Mouse (Mus musculus): ENCODE results near the gene Olfr1137. TPM values are rescaled to one million over a fixed set of nuclear protein-coding genes. Genes with fewer than 3 reads are reported as not detected.

Gene Olfr1137
- polyA plus RNA-seq (2017; shearing (Covaris generic)): not detected

DNA sequence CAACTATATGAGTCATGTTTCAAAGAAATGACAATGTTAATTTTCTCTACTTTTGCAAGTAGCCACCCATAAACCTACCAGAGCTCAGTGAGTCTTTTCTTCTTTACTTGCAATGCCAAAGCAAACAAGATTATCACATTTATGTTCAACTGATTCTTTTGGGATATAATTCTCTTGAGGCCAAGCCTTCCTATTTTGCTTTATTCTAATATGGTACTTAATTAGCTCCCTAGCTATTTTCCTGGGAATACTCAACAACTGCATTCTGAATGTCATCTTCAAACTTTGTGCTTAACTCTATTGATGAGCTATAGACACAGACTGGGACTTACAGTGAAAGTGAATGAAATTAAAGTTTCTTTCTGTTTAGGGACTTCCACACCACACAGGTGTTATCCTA, at the start of gene Olfr1137:
TSS of gene Olfr1137 (minus strand) at position 101 of the 400 bp plus-strand sequence.

DNA sequence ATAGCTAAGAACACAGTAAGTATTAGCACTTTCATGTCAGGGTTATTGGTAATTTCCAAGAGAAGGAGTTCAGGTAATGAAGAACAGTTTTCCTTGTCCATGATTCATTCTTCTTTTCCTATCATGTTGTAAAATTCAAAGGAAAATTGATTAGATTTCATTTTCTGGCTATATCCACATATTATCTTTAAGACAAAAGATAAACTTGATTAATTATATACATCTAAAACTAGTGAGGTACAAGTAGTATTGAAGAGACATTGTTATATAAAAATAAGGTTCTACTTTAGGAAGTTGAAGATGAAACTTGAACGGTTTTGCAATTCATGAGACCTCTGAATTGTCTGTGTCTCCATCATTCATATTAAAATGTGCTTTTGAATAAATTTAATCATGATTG, 40.9 kb upstream of the Olfr1137 start, which contains the start of gene Olfr1141:
TSS of gene Olfr1141 (minus strand) at position 101 of the 400 bp plus-strand sequence.

DNA sequence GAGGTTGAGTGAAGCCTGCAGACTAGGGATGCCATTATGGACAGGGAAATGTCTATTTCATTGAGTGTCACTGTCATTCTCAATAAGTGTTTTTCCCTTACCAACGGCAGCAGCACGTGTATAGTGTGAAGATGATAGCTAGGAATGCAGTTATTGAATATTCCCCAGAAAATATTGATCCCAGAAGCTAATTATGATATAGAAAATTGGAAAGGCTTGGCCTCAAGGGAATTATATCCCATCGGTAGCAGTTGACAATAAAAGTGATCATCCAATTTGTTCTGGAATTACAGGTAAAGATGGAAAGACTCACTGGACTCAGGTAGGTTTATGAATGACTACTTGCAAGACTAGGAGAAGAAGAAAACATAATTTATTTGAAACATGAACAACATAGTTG, 30.5 kb upstream of the Olfr1137 start, which contains the start of gene Olfr1140:
TSS of gene Olfr1140 (plus strand) at position 301 of the 400 bp plus-strand sequence.

DNA sequence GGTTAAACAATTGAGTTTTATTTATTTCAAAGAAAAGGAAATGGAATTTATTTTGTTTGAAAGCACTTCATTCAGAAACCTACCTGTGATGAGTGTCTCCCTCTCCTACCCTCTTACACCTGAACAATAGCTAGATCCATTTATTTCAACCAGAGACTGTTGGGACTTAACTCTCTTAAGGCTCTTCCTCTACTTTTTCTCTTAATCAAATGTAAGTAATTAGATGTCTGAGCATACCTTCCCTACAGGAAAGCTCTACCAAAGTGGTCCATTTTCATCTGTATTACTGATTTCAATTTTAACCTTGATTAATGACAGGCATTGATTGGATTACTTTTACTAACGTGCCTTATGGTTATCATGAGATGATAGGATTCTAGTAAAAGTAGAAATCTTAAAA, 26.9 kb upstream of the Olfr1137 start, which contains the start of gene Olfr1138:
TSS of gene Olfr1138 (minus strand) at position 101 of the 400 bp plus-strand sequence.

DNA sequence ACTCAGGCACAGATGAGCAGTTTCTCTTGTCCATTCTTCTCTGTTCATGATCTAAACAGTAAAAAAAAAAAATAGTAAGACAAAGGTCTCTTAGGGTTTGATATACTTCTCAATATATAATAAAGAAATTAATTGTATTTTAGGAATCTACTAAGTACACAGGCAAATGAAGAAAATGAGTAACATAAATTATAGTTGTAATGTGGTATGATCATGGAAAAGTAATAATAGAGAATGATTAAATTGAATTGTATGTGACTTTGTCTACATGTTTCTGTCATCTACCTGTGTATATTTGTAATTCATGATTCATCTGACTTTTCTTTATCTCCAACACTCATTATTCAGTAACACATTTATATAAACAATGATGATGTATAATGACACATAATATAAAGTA, 19.1 kb downstream of the Olfr1137 start, which contains the start of gene Olfr1136:
TSS of gene Olfr1136 (minus strand) at position 101 of the 400 bp plus-strand sequence.

DNA sequence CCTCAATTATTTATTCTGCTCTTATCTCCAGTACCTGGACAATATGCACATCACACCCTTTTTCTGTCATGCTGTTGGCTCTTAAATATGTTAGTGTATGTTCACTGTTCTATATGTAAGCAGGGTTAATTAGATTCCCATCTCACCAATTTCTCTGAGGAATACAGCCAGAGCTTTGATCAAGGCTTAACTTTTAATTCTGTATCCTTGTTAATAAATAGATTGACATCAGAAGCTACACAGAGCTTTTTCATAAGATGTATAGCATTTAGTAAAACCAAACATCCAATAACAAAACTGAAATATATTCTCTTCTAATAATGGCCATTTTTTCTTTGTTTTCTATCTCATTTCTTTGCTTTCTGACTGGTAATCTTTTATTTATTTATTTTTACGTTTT, 39.4 kb downstream of the Olfr1137 start, which contains the start of gene Olfr1135:
TSS of gene Olfr1135 (minus strand) at position 101 of the 400 bp plus-strand sequence.

Other genes starting within 250 kb of the Olfr1137 start
- under 1 TPM in 1 of 2 experiments, not detected in 1; 0.27 TPM for gene Pramel7, start 216.1 kb downstream of the Olfr1137 start, polyA plus RNA-seq (2017; shearing (Covaris generic))
- not detected for gene Pramel6, start 206.6 kb downstream of the Olfr1137 start, polyA plus RNA-seq (2017; shearing (Covaris generic))
- not detected for gene Olfr153, start 181.4 kb downstream of the Olfr1137 start, polyA plus RNA-seq (2017; shearing (Covaris generic))
- not detected for gene Olfr1128, start 167.6 kb downstream of the Olfr1137 start, polyA plus RNA-seq (2017; shearing (Covaris generic))
- gene Olfr1129, start 139.3 kb downstream of the Olfr1137 start, polyA plus RNA-seq (2017; shearing (Covaris generic)): not detected
- gene Olfr1130, start 107.0 kb downstream of the Olfr1137 start, polyA plus RNA-seq (2017; shearing (Covaris generic)): not detected
- under 1 TPM in 1 of 2 experiments, not detected in 1; 0.23 TPM for gene Olfr1131, start 86.1 kb downstream of the Olfr1137 start, polyA plus RNA-seq (2017; shearing (Covaris generic))
- gene Olfr1132, start 75.6 kb downstream of the Olfr1137 start, polyA plus RNA-seq (2017; shearing (Covaris generic)): under 1 TPM in 1 of 2 experiments, not detected in 1; 0.25 TPM
- gene Olfr1133, start 65.8 kb downstream of the Olfr1137 start, polyA plus RNA-seq (2017; shearing (Covaris generic)): under 1 TPM in 1 of 2 experiments, not detected in 1; 0.53 TPM
- gene Olfr1134, start 54.7 kb downstream of the Olfr1137 start, polyA plus RNA-seq (2017; shearing (Covaris generic)): not detected
- not detected for gene Olfr1135, start 39.5 kb downstream of the Olfr1137 start, polyA plus RNA-seq (2017; shearing (Covaris generic))
- gene Olfr1136, start 19.2 kb downstream of the Olfr1137 start, polyA plus RNA-seq (2017; shearing (Covaris generic)): not detected
- gene Olfr1138, start 26.8 kb upstream of the Olfr1137 start, polyA plus RNA-seq (2017; shearing (Covaris generic)): under 1 TPM in 1 of 2 experiments, not detected in 1; 0.11 TPM
- gene Olfr1140, start 30.6 kb upstream of the Olfr1137 start, polyA plus RNA-seq (2017; shearing (Covaris generic)): under 1 TPM in 1 of 2 experiments, not detected in 1; 0.31 TPM
- gene Olfr1141, start 40.8 kb upstream of the Olfr1137 start, polyA plus RNA-seq (2017; shearing (Covaris generic)): not detected
- not detected for gene Olfr152, start 66.3 kb upstream of the Olfr1137 start, polyA plus RNA-seq (2017; shearing (Covaris generic))
- not detected for gene Olfr1143, start 87.4 kb upstream of the Olfr1137 start, polyA plus RNA-seq (2017; shearing (Covaris generic))
- gene Olfr1145, start 96.6 kb upstream of the Olfr1137 start, polyA plus RNA-seq (2017; shearing (Covaris generic)): not detected
- gene Olfr1148, start 117.4 kb upstream of the Olfr1137 start, polyA plus RNA-seq (2017; shearing (Covaris generic)): under 1 TPM; 0.27 to 0.42 TPM
- not detected for gene Olfr1150-ps1, start 130.8 kb upstream of the Olfr1137 start, polyA plus RNA-seq (2017; shearing (Covaris generic))
- under 1 TPM in 1 of 2 experiments, not detected in 1; 0.45 TPM for gene Olfr1151, start 142.7 kb upstream of the Olfr1137 start, polyA plus RNA-seq (2017; shearing (Covaris generic))
- under 1 TPM in 1 of 2 experiments, not detected in 1; 0.06 TPM for gene Olfr1152, start 153.3 kb upstream of the Olfr1137 start, polyA plus RNA-seq (2017; shearing (Covaris generic))
- under 1 TPM in 1 of 2 experiments, not detected in 1; 0.22 TPM for gene Olfr1153, start 181.8 kb upstream of the Olfr1137 start, polyA plus RNA-seq (2017; shearing (Covaris generic))
- under 1 TPM in 1 of 2 experiments, not detected in 1; 0.20 TPM for gene Olfr1154, start 192.0 kb upstream of the Olfr1137 start, polyA plus RNA-seq (2017; shearing (Covaris generic))
- gene Olfr1155, start 232.0 kb upstream of the Olfr1137 start, polyA plus RNA-seq (2017; shearing (Covaris generic)): not detected
- under 1 TPM; 0.06 to 0.07 TPM for gene Olfr1156, start 239.9 kb upstream of the Olfr1137 start, polyA plus RNA-seq (2017; shearing (Covaris generic))